Mouse (Mus musculus) gastrocnemius, postnatal 36 days (tissue): ENCODE data around the gene Gm21188. TPM values are rescaled to one million over a fixed set of nuclear protein-coding genes. Genes with fewer than 3 reads are reported as not detected.
"Not testable (repeated sequence)": the region's sequence is repeated elsewhere in the genome, so short reads cannot be mapped to it uniquely, and the experiment has no call there.

Experiments
- DNase-seq, 2 experiments: peaks; one replicate each; pipeline ENCODE4 v3.0.0; 2022
- intact Hi-C: fragments of 180-260 bp; cut with DNase I; formaldehyde crosslinking; loops from one replicate; pipeline ENCODE4 v1.15.1; 2025
- total RNA-seq, 2 experiments: library from RNA; stranded (reverse); gene quantifications; 2 replicates each; pipeline ENCODE4 v1.2.3; 2021

Gm21188 gene
- total RNA-seq, 2 experiments from 2014 or later, result 0.17 TPM; not detected in 1

DNA sequence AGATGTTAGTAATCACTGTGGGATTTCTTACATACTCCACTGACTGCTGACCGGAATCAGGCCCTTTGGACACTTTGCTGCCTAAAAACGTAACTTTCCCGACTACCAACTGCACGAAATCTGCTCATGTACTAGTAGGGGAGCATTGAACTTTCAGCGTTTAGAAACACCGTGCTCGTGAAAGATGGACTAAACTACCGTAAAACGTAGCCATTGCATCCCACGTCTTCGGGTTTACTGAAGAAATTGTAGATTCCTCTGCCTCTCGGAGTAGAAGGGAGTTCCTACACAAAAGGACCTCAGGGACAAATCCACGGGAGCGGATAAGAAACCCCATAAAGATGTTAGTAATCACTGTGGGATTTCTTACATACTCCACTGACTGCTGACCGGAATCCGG, 20.3 kb downstream of the Gm21188 start:
- intact Hi-C loops, DNase-seq: not testable (repeated sequence)

DNA sequence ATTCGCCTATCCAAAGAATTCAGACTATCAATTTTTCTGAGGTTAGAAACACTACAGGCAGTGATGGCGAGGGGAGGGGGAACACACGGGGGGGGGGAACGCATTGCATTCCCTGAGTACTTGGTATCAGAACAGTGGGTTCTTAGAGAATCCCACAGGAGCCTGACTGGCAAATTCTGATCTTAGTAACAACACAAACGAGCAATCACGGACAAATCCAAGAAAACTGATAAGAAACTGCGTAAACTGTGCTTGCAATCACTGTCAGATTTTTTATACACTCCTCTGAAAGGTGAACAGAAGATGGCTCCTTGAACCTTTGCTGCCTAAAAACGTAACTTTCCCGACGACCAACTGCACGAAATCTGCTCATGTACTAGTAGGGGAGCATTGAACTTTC, 24.6 kb downstream of the Gm21188 start:
- DNase-seq, result not testable (repeated sequence)

DNA sequence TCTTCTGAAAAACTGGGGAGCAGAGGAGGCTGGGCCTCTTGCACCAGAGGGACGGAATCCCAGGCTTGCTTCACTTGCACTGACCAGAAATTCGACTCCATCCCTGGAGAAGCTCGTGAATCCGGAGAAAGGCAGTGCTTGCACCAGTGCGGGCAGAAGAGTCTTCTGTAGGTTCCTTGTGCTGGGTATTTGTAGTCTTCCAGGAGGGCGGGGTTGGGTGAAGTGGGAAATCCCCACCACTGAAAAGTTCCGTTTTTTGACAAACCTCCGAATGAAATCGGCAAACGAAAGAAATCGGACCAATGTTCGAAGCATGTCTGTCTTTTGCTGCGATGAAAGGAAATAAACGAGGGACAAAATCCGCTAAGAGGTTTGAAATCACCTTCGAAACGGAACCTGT, 25.1 kb downstream of the Gm21188 start, which contains the start of gene Gm36079:
Gm36079 (minus strand) TSS at position 101 of the 400 bp plus-strand sequence.
- intact Hi-C loops, DNase-seq: not testable (repeated sequence)

More for the DNA sequence above, 24.6 kb downstream of the Gm21188 start:
- intact Hi-C loops, result not testable (repeated sequence)

DNA sequence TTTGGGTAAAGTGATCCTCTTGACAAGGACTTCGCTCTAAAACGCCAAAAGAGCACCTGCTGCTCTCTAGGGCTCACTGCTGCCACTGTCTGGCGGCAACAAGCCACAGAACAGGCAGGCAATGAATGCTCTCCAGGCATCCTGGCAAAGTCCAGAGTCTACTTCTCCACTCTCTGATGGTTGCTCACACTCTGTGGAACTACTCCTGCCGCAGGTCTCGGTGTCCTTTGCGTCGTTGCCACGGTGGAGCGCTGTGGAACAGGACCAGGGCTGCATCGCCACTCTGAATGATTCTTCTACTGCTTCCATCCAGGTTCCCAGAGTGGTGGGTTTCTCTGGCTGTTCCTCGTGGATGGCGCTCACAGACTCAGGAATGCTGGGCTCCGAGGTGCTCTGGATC, 25.6 kb downstream of the Gm21188 start:
- intact Hi-C loops, DNase-seq: not testable (repeated sequence)

DNA sequence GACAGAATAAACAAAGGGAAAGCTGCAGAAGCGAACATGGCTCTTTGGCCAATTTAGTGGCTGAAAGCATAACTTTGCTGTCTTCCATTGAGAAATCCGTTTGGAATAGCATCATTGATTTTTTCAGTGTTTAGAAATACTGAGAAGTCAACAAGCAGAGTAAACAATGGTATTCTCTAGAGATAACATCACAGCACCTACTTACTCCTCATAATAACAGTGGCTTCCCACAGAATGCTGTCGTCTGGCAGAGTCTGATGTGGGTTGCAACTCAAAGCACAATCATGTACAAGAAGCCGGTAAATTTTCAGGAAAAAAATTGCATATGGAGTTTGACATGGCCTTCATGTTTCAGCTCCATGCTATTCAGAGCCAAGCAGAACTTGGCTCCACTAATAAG, 26.4 kb downstream of the Gm21188 start:
- intact Hi-C loops, DNase-seq: not testable (repeated sequence)

DNA sequence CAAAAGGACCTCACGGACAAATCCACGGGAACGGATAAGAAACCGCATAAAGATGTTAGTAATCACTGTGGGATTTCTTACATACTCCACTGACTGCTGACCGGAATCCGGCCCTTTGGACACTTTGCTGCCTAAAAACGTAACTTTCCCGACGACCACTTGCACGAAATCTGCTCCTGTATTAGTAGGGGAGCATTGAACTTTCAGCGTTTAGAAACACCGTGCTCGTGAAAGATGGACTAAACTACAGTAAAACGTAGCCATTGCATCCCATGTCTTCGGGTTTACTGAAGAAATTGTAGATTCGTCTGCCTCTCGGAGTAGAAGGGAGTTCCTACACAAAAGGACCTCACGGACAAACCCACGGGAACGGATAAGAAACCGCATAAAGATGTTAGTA, 27.0 kb downstream of the Gm21188 start:
- intact Hi-C loops, DNase-seq: not testable (repeated sequence)

DNA sequence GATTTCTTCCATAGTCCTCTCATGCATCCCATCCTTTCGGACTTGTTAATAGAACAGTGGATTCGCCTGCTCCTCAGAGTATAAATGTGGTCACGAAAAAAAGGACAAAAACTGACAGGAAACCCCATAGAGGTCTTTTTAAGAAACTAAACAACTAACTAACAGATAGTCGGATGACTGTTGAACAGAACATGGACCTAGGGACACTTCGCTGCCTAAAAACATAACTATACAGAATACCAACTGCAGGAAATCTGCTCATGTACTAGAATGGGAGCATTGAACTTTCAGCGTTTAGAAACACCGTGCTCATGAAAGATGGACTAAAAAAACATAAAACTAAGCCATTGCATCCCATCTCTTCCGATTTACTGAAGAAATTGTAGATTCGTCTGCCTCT, 27.4 kb downstream of the Gm21188 start:
- DNase-seq, intact Hi-C loops: not testable (repeated sequence)

DNA sequence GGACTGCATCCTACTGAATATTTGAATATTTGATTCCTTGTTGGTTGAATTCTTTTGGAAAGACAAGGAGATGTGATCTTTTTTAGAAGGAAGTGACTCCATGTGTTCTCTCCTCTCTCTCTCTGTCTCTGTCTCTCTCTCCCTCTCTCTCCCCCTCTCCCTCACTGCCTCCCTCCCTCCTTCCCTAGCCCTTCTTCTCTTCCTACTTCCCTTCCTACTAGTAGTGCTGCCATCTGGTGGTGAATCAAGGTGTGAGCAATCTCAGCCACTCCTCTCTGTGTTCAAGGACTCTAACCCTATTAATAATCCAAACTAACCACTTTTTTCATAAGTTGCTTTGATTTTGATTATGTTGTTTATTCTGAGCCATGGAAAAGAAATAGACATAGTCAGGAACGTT, 30.5 kb downstream of the Gm21188 start:
- DNase-seq, intact Hi-C loops: not testable (repeated sequence)

DNA sequence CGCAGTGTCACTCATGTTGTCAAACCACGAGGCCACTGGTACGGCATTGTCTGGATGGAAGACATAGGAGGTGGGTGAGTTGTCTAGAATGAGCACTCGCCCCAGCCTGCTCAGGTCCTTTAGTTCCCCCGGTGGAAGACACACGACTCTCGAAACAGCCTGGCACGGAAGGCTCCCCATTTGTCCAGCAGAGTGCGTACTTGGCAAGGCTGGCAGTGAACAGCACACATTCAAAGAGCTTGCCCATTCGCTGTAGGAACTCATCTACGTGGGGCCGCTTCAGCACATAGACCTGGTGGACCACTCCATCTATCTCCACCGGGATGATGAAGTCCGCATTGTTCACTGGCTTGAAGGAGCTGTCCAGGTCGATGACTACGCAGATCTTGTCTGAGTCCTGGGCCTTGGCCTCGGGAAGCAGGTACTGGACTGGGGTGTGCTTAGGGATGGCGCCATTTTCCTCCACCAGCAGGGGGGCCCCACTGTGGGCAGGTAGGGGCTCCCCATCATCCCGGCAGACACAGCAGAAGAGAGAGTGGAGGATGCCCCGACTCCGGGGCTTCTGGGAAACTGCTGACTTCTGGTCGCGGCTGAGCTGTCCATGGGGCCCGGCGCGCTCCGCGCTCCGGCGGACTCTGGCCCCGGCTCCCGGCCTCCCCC, 36.5 kb downstream of the Gm21188 start:
- intact Hi-C loops, DNase-seq: not testable (repeated sequence)

DNA sequence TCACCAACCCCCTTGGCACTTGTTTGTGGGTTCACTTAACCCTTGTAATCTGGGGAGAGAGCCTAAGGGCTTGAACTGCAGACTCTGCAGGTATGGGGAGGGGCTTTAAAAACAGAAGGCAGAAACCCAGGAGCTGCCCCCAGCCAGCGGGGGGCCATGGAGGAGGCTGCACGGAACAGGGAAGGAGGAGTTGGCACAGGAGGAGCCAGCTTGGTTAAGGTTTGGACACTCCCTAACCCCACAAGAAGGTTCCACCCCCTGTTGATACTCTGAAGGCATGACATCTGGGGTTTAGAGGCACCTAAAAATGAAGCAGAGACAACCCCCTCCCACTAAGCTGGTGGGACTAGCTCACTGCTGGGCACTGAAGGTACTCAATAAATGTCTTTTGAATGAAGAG, 38.0 kb downstream of the Gm21188 start:
- intact Hi-C loops, DNase-seq: not testable (repeated sequence)

DNA sequence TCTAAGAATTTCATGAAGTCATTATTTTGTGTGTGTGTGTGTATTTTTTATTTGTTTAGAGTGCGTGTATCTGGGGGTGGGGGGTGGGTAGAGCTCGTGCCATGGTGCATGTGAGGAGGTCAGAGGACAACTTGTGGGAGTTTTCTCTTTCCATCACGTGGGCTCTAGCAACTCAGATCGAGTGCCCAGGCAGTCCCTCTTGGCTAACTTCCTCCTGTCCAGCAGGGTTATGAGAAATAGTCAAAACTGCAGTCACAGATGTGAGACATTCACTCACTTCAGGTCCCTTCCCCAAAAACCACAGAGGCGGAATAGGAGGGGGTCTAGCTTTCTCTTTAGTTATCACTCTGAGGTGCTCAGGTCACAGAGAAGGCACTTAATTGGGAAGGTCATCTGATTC, 38.5 kb downstream of the Gm21188 start:
- DNase-seq, intact Hi-C loops: not testable (repeated sequence)

DNA sequence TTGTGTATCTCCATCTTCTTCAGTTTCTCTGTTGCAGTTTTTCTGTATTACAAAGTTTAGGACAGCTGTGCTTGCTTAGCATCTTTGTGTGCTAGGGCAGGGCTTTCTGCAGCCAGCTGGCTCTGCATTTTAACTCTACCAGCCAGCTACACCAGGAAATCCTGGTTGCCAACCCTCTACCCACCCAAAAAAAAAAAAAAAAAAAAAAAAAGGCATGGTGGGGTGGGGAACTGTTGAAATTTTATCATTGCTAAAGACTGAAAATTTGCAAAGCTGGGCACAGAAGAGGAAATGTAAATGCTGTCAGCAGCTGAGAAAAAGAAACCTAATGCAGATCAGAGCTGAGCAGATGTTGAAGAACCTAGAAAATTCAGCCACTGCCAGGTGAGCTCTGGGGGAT, 41.9 kb downstream of the Gm21188 start:
- intact Hi-C loops, DNase-seq: not testable (repeated sequence)

DNA sequence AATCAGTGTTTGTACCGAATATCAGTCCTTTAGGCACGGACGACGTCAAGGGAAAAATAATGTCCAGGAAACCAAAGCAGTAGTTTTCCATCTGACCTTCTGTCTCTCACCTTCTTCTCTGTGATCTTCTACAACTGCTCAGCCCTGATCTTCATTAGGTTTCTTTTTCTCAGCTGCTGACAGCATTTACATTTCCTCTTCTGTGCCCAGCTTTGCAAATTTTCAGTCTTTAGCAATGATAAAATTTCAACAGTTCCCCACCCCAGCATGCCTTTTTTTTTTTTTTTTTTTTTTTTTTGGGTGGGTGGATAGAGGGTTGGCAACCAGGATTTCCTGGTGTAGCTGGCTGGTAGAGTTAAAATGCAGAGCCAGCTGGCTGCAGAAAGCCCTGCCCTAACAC, 52.8 kb downstream of the Gm21188 start:
- intact Hi-C loops, DNase-seq: not testable (repeated sequence)

DNA sequence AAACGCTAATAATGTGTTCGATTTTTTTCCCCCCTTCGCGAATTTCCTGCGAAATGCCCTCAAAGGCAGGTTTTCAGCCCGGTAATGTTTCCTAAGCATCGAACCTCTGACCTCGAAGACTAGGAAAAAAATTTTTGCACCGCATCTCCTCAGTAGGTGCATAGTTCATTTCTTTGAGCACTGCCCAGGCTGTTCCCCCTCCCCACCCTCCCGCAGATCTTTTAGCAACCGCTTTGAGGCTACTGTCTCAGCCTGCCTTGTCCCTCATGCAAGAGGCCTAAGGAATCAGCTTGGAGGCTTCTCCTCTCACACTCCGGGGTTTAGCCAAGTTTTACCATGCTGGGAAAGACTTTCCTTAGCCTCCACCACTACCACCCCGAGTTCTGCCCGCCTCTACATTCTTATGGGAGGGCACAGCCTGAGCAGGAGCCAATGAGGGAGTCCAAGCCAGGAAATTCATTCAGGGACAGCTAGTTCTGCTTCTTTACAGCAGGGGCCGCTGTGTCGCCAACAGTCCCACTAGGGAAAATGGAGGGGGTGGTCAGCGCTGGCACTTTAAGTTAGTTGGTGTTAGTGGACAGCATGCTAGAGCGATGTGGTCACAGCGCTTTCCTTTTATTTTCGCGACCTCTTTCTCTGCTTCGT, 53.4 kb downstream of the Gm21188 start:
- DNase-seq, intact Hi-C loops: not testable (repeated sequence)

DNA sequence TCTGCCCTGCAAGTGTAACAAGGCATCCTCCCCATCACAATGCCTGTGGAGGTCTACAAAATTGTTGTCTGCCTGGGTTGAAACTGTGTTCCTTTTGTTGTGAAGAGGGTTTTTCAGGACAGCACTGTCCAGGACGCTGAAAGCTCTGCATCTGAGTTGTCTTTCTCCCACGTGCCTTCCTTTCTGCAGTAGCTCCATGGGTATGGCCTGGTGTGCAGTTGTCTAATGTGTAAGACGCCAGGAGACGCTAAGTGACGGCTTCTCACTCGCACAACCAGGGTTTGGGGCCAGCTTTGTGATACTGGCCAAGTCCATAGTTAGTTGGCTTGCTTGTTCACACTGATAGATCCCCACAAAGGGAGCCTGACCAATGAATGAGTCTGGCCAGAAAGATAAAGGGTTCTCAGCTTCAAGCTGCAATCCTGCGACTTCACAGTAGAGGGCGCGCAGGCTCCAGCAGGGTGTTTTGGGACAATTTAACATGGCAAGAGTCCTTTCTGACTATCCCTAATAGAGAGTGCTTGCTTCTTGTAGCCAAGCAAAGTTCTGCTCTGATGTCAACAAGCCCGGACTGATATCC, 60.0 kb downstream of the Gm21188 start:
- intact Hi-C loops, DNase-seq: not testable (repeated sequence)

DNA sequence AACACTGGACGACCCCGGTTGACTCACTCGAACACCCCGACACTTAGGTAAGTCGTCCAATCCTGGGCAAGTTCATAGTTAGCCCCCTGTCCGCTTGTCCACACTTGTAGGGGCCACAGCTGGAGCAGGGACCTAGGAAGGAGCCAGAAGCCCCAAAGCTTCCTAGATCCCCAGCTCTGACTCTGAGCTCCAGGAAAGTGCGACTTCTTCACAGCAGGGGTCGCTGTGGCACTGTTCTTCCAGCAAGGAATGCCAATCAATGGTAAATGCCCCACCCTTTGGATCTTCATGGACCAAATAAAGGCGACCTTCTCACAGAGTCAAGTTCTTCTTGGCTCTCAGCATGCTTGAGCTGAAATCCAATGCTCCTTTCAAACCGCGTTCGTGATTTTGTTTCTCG, 60.7 kb downstream of the Gm21188 start:
- intact Hi-C loops, result not testable (repeated sequence)

More for the DNA sequence above, 60.7 kb downstream of the Gm21188 start:
- not testable (repeated sequence) for DNase-seq

Other genes starting within 250 kb of the Gm21188 start
- gene AF067063, start 222.0 kb downstream of the Gm21188 start, total RNA-seq, result not detected
- gene D13Ertd608e, start 216.2 kb downstream of the Gm21188 start, total RNA-seq, result not detected
- not detected for gene Tcstv1, start 157.4 kb downstream of the Gm21188 start, total RNA-seq
- not detected for gene Gm21761, start 122.9 kb downstream of the Gm21188 start, total RNA-seq
- not detected for gene B020031M17Rik, start 101.4 kb downstream of the Gm21188 start, total RNA-seq
- not detected for gene Gm36079, start 25.2 kb downstream of the Gm21188 start, total RNA-seq
- gene Gm20767, start 88.1 kb upstream of the Gm21188 start, total RNA-seq, result not detected
- gene Gm21818, start 120.2 kb upstream of the Gm21188 start, total RNA-seq, result not detected
- gene Gm21762, start 163.8 kb upstream of the Gm21188 start, total RNA-seq, result not detected
- gene Gm21731, start 186.9 kb upstream of the Gm21188 start, total RNA-seq, result not detected
- not detected for gene AF067061, start 210.9 kb upstream of the Gm21188 start, total RNA-seq
- not detected for gene BC147527, start 248.2 kb upstream of the Gm21188 start, total RNA-seq